Mouse (Mus musculus): ENCODE data around the gene Gm7145.
"Not testable (repeated sequence)": the region's sequence is repeated elsewhere in the genome, so short reads cannot be mapped to it uniquely, and the experiment has no call there.

Gene Gm7145

GRCm38 (mm10) chr1:117965639-117966038, at the start of gene Gm7145:
Gm7145 (plus strand) TSS chr1:117965939.
- DNase-seq = no peak

- not testable (repeated sequence) for DNase-seq
These were observed 38.0 kb upstream of the Gm7145 start, which contains the start of gene Gm28168 for GRCm38 (mm10) chr1:117927715-117928114. Gm28168 (plus strand) TSS chr1:117928015.

- not testable (repeated sequence) for DNase-seq
These were observed 38.1 kb downstream of the Gm7145 start for GRCm38 (mm10) chr1:118003876-118004275.

GRCm38 (mm10) chr1:118012736-118013135, 47.0 kb downstream of the Gm7145 start:
- not testable (repeated sequence) for DNase-seq
